Mouse (Mus musculus): ENCODE data around the gene Kif26b.

DNA sequence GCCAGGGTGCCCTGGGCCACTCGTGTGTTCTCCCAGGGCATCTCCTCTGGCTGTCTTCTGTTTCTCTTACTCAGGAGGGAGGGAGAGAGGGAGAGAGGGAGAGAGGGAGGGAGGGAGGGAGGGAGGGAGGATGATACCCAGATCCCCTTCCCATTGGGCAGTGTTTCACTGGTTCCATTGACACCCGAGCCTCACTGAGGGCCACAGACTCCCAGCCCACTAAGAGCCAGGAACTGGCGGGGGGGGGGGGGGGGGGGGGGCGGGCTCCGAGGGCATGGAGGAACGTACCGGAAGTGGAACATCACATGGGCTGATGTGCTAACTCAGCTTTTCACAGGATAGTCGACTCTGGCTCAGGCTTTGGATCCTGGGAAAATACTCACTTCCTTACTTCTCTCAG, 15.0 kb upstream of the Kif26b start:
- no peak for TF ChIP-seq CTCF (IDR thresholded peaks at IDR 0.05; ENCODE audit: extremely low read depth, insufficient read depth, insufficient read length, insufficient replicate concordance)
- TF ChIP-seq POLR2A (IDR thresholded peaks at IDR 0.05; ENCODE audit: low read depth, low read length): no peak
